Mouse (Mus musculus) CH12.LX (cell line): ENCODE results near the gene Cd164l2. TPM values are rescaled to one million over a fixed set of nuclear protein-coding genes. Genes with fewer than 3 reads are reported as not detected.
A peak's percentile ranks its signal among the peaks of the same experiment; 100 is the strongest.

Source experiments
- DNase-seq: peaks from one replicate; pipeline ENCODE4 v3.0.0-alpha.2; 2013; ENCODE audit errors: extremely low read depth
- H3K27ac ChIP-seq: 2 replicates; pipeline ENCODE4 v1.5.1; 2012; ENCODE audit warnings: low read depth, mild to moderate bottlenecking, control low read depth, moderate library complexity; ENCODE audit not compliant: insufficient read depth
- H3K27me3 ChIP-seq: replicated peaks from 2 replicates; pipeline ENCODE3; 2012; ENCODE audit warnings: inconsistent platforms
- H3K36me3 ChIP-seq, 2 experiments: replicated peaks in 1 of 2; 2 replicates each; pipeline versions ENCODE3 to v1.6.1; 2012; ENCODE audit warnings: inconsistent platforms in 1 of 2, low read length in 1 of 2, mild to moderate bottlenecking in 1 of 2, mixed read lengths in 1 of 2, moderate library complexity in 1 of 2; ENCODE audit not compliant: control insufficient read depth in 1 of 2, insufficient read depth in 1 of 2
- H3K4me1 ChIP-seq, 2 experiments: 2 replicates each; pipeline ENCODE4 v1.6.1; 2012; ENCODE audit warnings: inconsistent platforms in 1 of 2, moderate library complexity in 1 of 2; ENCODE audit not compliant: insufficient read depth in 2 of 2, control insufficient read depth in 1 of 2
- H3K4me2 ChIP-seq: 2 replicates; pipeline ENCODE4 v1.6.1; 2012; ENCODE audit warnings: low read depth, mild to moderate bottlenecking, control low read depth; ENCODE audit not compliant: poor library complexity, insufficient read depth, severe bottlenecking
- H3K4me3 ChIP-seq, 3 experiments: fragments of 150-350 bp in 1 of 3; sonication (generic) in 1 of 3; replicated peaks in 1 of 3; 2 replicates each; pipeline versions ENCODE3 to v1.5.1; 2011 to 2012; ENCODE audit warnings: low read depth in 2 of 3, low read length in 2 of 3, mild to moderate bottlenecking in 2 of 3, moderate library complexity in 2 of 3, control low read depth in 1 of 3, improper control_type of control experiment in 1 of 3, inconsistent platforms in 1 of 3, mixed read lengths in 1 of 3; ENCODE audit not compliant: poor library complexity in 1 of 3
- H3K79me2 ChIP-seq: replicated peaks from 2 replicates; pipeline ENCODE4 v1.6.1; 2012; ENCODE audit warnings: mild to moderate bottlenecking, moderate library complexity; ENCODE audit not compliant: control insufficient read depth, poor library complexity, insufficient read depth, severe bottlenecking; ENCODE audit errors: extremely low read depth
- H3K9ac ChIP-seq: 2 replicates; pipeline ENCODE4 v1.6.1; 2012; ENCODE audit warnings: low read depth, mild to moderate bottlenecking, control low read depth, moderate library complexity; ENCODE audit not compliant: insufficient read depth
- H3K9me3 ChIP-seq: replicated peaks from 2 replicates; pipeline ENCODE3; 2012; ENCODE audit warnings: low read length, inconsistent platforms, mixed read lengths
- BHLHE40 ChIP-seq: IDR thresholded peaks from 2 replicates; pipeline ENCODE4 v1.6.1; 2011; ENCODE audit warnings: mild to moderate bottlenecking, low read depth, low read length, improper control_type of control experiment
- CHD2 ChIP-seq: IDR thresholded peaks from 2 replicates; pipeline ENCODE4 v1.6.1; 2011; ENCODE audit warnings: low read length, improper control_type of control experiment
- EP300 ChIP-seq: IDR thresholded peaks from 2 replicates; pipeline ENCODE4 v1.6.1; 2011; ENCODE audit warnings: low read length, improper control_type of control experiment
- ETS1 ChIP-seq: conservative IDR thresholded peaks from 2 replicates; pipeline ENCODE4 v1.6.1; 2012; ENCODE audit warnings: low read depth, mild to moderate bottlenecking, inconsistent platforms, low read length, improper control_type of control experiment, moderate library complexity
- GABPA ChIP-seq: IDR thresholded peaks from 2 replicates; pipeline ENCODE4 v1.6.1; 2012; ENCODE audit warnings: low read depth, low read length, improper control_type of control experiment, inconsistent platforms; ENCODE audit not compliant: insufficient replicate concordance
- HCFC1 ChIP-seq: IDR thresholded peaks from 2 replicates; pipeline ENCODE4 v1.6.1; 2012; ENCODE audit warnings: low read depth, mild to moderate bottlenecking, inconsistent platforms, low read length, improper control_type of control experiment
- JUND ChIP-seq: conservative IDR thresholded peaks from 2 replicates; pipeline ENCODE4 v1.6.1; 2011; ENCODE audit warnings: low read depth, low read length, improper control_type of control experiment
- KAT2A ChIP-seq: IDR thresholded peaks from 2 replicates; pipeline ENCODE4 v1.6.1; 2012; ENCODE audit warnings: low read length, improper control_type of control experiment, inconsistent platforms; ENCODE audit not compliant: insufficient replicate concordance
- MAX ChIP-seq: IDR thresholded peaks from 2 replicates; pipeline ENCODE4 v1.6.1; 2011; ENCODE audit warnings: low read length, improper control_type of control experiment
- MAZ ChIP-seq: IDR thresholded peaks from 2 replicates; pipeline ENCODE4 v1.6.1; 2012; ENCODE audit warnings: low read depth, mild to moderate bottlenecking, inconsistent platforms, low read length, improper control_type of control experiment, moderate library complexity
- MYC ChIP-seq: IDR thresholded peaks from 2 replicates; pipeline ENCODE4 v1.6.1; 2011; ENCODE audit warnings: low read depth, mild to moderate bottlenecking, improper control_type of control experiment, low read length
- NELFE ChIP-seq: IDR thresholded peaks from 2 replicates; pipeline ENCODE4 v1.6.1; 2011; ENCODE audit warnings: low read depth, low read length, improper control_type of control experiment
- NRF1 ChIP-seq: IDR thresholded peaks from 2 replicates; pipeline ENCODE4 v1.6.1; 2014; ENCODE audit warnings: low read depth, mild to moderate bottlenecking, inconsistent platforms, low read length, improper control_type of control experiment, moderate library complexity
- RAD21 ChIP-seq: IDR thresholded peaks from 2 replicates; pipeline ENCODE4 v1.6.1; 2011; ENCODE audit warnings: low read depth, mild to moderate bottlenecking, low read length, improper control_type of control experiment, moderate library complexity
- RCOR1 ChIP-seq: conservative IDR thresholded peaks from 2 replicates; pipeline ENCODE4 v1.6.1; 2012; ENCODE audit warnings: low read depth, mild to moderate bottlenecking, inconsistent platforms, low read length, improper control_type of control experiment
- TBP ChIP-seq: conservative IDR thresholded peaks from 2 replicates; pipeline ENCODE4 v1.6.1; 2011; ENCODE audit warnings: low read depth, low read length, improper control_type of control experiment
- TCF12 ChIP-seq: IDR thresholded peaks from 2 replicates; pipeline ENCODE4 v1.6.1; 2014; ENCODE audit warnings: low read depth, mild to moderate bottlenecking, inconsistent platforms, low read length, improper control_type of control experiment
- ZC3H11A ChIP-seq: IDR thresholded peaks from 2 replicates; pipeline ENCODE4 v1.6.1; 2012; ENCODE audit warnings: low read depth, mild to moderate bottlenecking, inconsistent platforms, low read length, improper control_type of control experiment
- ZMIZ1 ChIP-seq: IDR thresholded peaks from 2 replicates; pipeline ENCODE4 v1.6.1; 2012; ENCODE audit warnings: low read depth, mild to moderate bottlenecking, inconsistent platforms, low read length, improper control_type of control experiment
- ZNF384 ChIP-seq: IDR thresholded peaks from 2 replicates; pipeline ENCODE4 v1.6.1; 2012; ENCODE audit warnings: low read depth, low read length, improper control_type of control experiment, inconsistent platforms
- dilution Hi-C: fragments of 300-500 bp; cut with MboI; formaldehyde crosslinking; loops from 2 replicates; pipeline ENCODE4 v1.14.3; 2020; ENCODE audit warnings: low sequenced_read_pairs; ENCODE audit not compliant: extremely low pct_unique_long_range_greater_than_20kb, extremely low pct_ligation_motif_present
- in situ Hi-C: fragments of 300-500 bp; cut with MboI; formaldehyde crosslinking; loops from 3 replicates; pipeline ENCODE4 v1.14.3; 2019; ENCODE audit warnings: low sequenced_read_pairs, low pct_ligation_motif_present, low pct_unique_long_range_greater_than_20kb, mixed read lengths
- polyA plus RNA-seq: library from polyadenylated mRNA; unstranded; fragments of >175 nt; gene quantifications from 2 replicates; pipeline ENCODE4 v1.2.1, GENCODE M21; 2012; ENCODE audit warnings: low read depth; ENCODE audit not compliant: insufficient read length
- total RNA-seq, 2 experiments: library from RNA; depleted of rRNA; stranded (reverse); fragments of 300-350 nt in 1 of 2; fragments of >200 nt in 1 of 2; gene quantifications; 2 replicates each; pipeline ENCODE4 v1.2.3; 2012 to 2014

Gene Cd164l2
- total and polyA plus RNA-seq, 3 experiments, result not detected

DNA sequence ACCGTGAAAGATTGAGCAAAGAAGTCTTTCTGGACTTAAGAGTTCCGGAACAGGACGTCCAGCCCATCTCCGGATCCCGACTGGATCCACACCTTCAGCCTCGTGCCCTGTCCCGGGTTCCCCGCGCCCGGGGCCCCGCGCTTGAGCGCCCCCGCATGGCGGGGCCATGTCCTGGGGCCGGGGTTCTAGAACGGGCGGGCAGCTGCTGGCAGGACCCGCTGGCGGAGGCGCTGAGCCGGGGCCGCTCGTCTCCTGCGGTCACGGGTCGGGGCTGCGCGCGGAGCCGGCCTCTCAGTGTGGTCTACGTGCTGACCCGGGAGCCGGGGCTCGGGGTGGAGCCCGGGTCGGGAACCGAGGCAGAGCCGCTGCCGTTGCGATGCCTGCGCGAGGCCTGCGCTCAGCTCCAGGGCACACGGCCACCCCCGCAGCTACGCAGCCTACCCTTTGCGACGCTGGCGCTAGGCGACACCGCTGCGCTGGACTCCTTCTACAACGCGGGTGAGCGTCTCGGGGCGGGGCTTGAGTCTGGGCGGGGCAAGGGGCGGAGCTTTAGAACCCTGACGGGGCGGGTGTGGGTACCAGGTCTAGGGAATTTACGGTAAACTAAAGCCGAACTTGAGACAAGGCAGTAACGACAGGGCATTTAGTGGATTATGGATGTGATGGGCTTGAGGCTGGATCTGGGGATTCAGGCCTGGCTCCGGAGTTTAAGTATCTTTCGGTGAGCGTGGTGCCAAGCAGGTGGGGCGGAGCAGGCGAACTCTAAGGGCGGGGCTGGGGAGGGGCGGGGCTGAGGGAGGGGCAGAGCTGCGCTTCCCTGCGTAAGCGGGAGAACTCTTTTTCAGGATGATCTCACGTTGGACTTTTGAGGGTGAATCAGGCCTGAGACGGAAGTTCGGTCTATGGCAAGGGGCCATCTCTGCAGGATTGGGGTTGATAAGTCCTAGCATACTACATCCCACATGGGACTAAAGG lies 29.3 kb downstream of the Cd164l2 start (continued):
- TF ChIP-seq JUND, result no peak
- TF ChIP-seq NELFE, result 0 out of 2 replicates have a peak, but pooled peaks have one; percentile 54
- TF ChIP-seq RCOR1, result no peak
- no peak for TF ChIP-seq KAT2A
- TF ChIP-seq TBP, result no peak
- TF ChIP-seq BHLHE40, result no peak
- no peak for TF ChIP-seq ZMIZ1
- no peak for TF ChIP-seq MYC
- TF ChIP-seq RAD21, result no peak

DNA sequence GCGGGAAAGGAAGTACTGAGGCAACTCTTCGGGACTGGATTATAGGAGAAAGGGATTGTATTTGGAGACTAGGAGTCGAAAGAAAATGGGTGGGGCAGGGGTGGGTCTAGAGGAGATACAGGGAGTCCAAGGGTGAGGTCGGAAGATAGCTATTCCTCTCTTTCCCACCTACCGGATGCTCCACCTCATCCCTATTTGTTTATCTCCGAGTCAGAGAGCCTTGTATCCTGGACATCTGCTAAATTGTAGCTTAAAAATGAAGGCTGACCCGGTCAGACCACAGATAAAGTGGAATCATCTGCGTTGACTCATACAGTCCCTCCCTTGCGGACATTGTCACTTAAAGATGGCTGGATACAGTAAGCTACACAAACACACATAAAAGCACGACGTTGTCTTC lies 30.0 kb downstream of the Cd164l2 start:
- H3K36me3 ChIP-seq, result no peaks in the 10 kb centered on the region
- no peaks in the 10 kb centered on the region for H3K79me2 ChIP-seq
- peak overlapping the region; percentile 60 for H3K9ac ChIP-seq
- peaks cover 63% of the 10 kb centered on the region for H3K27me3 ChIP-seq
- no peak overlapping the region for H3K27ac ChIP-seq
- H3K4me3 ChIP-seq, result peak overlapping the region in 2 of 3 experiments; percentile 20 to 64
- H3K4me1 ChIP-seq, result peaks cover 0 to 16% of the 10 kb centered on the region in 2 experiments; a peak in 2 of 4 replicates
- H3K4me2 ChIP-seq, result peak overlapping the region; percentile 93
- in situ Hi-C loops (no loop called here), dilution Hi-C loops (no loop called here)
- H3K9me3 ChIP-seq, result peaks cover 2% of the 10 kb centered on the region
- TF ChIP-seq HCFC1 (no peak), ETS1 (no peak), ZC3H11A (no peak), RAD21 (no peak), GABPA (no peak), EP300 (no peak), NELFE (no peak), TBP (no peak), NRF1 (no peak), BHLHE40 (no peak), RCOR1 (no peak), MAX (no peak), ZMIZ1 (no peak), CHD2 (no peak), TCF12 (no peak), MAZ (no peak), ZNF384 (no peak), KAT2A (no peak)
- no peak for DNase-seq
